Mouse (Mus musculus): Measurements from ENCODE around the gene Parp6.

DNA sequence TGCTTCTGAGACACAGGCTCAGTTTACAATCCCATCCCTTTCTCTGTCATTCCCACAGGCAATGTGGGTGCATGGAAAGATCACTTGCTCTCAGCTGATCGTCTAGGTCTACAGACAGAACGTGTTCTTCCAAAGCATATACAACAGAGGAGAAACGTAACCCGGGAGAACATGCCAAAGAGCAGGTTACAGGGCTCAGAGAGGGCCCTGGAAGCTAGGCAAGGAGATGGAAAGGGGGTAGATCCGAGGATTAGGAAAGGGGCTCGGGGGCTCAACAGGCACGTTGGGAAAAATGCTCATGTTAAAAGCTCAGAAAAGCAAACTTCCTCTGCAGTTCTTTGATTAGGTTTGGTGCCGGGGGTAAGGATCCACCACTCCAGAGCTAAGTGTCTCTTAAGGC is 15.4 kb upstream of the Parp6 start:
- TF ChIP-seq CTCF (IDR thresholded peaks at IDR 0.05; ENCODE audit: extremely low read depth, insufficient read length, insufficient replicate concordance, low read depth, low read length) (no peak), POLR2A (IDR thresholded peaks at IDR 0.05; ENCODE audit: low read depth, low read length) (no peak)

Measured in small intestine, adult 2 months (tissue).